Mouse (Mus musculus): ENCODE results near the gene Tmem94. TPM values are rescaled to one million over a fixed set of nuclear protein-coding genes. Genes with fewer than 3 reads are reported as not detected.

Tmem94 gene
- polyA plus RNA-seq, 1 experiment from 2014 or later, result 42.4 TPM

GRCm38 (mm10) chr11:115827624-115828023, 62.4 kb downstream of the Tmem94 start:
- Histone ChIP-seq H3K4me3 (no peak overlapping the region), H3K4me2 (replicated peaks) (no peak overlapping the region), H3K9ac (replicated peaks) (no peak overlapping the region), H3K4me1 (peaks cover 23% of the 10 kb centered on the region), H3K9me3 (no peaks in the 10 kb centered on the region), H3K27me3 (peaks cover 99% of the 10 kb centered on the region), H3K27ac (replicated peaks) (no peak overlapping the region), H3K36me3 (peaks cover 2% of the 10 kb centered on the region; the same call in 1 of the 2 replicates)
- ATAC-seq (ENCODE audit: low FRiP score, low read depth), result no peak
- WGBS, result 84% methylated on average over 6 of the region's 6 CpGs

GRCm38 (mm10) chr11:115829036-115829435, 63.8 kb downstream of the Tmem94 start:
- no peak overlapping the region for H3K4me2 ChIP-seq (replicated peaks)
- no peak overlapping the region for H3K9ac ChIP-seq (replicated peaks)
- H3K27me3 ChIP-seq, result peaks cover 89% of the 10 kb centered on the region
- H3K36me3 ChIP-seq, result no peaks in the 10 kb centered on the region
- no peaks in the 10 kb centered on the region for H3K9me3 ChIP-seq
- no peak overlapping the region for H3K4me3 ChIP-seq
- 66% methylated on average over 4 of the region's 4 CpGs for WGBS
- ATAC-seq (ENCODE audit: low FRiP score, low read depth), result no peak
- no peak overlapping the region for H3K27ac ChIP-seq (replicated peaks)
- H3K4me1 ChIP-seq, result peaks cover 20% of the 10 kb centered on the region

- Histone ChIP-seq H3K4me1 (peaks cover 12% of the 10 kb centered on the region; the same call in 1 of the 2 replicates), H3K27me3 (peaks cover 85% of the 10 kb centered on the region), H3K9ac (replicated peaks) (no peak overlapping the region), H3K4me2 (replicated peaks) (no peak overlapping the region), H3K36me3 (no peaks in the 10 kb centered on the region), H3K27ac (replicated peaks) (no peak overlapping the region), H3K4me3 (no peak overlapping the region), H3K9me3 (no peaks in the 10 kb centered on the region)
- no peak for ATAC-seq (ENCODE audit: low FRiP score, low read depth)
- WGBS, result 22% methylated on average over 25 of the region's 25 CpGs
These were observed 65.5 kb downstream of the Tmem94 start for GRCm38 (mm10) chr11:115830550-115831325.

- peaks cover 12% of the 10 kb centered on the region; the same call in 1 of the 2 replicates for H3K4me1 ChIP-seq
- no peak overlapping the region for H3K4me2 ChIP-seq (replicated peaks)
- H3K4me3 ChIP-seq, result no peak overlapping the region
- H3K9me3 ChIP-seq, result no peaks in the 10 kb centered on the region
- no peak for ATAC-seq (ENCODE audit: low FRiP score, low read depth)
- WGBS, result 48% methylated on average over 3 of the region's 3 CpGs
- no peak overlapping the region for H3K9ac ChIP-seq (replicated peaks)
- no peaks in the 10 kb centered on the region for H3K36me3 ChIP-seq
- peaks cover 82% of the 10 kb centered on the region for H3K27me3 ChIP-seq
- H3K27ac ChIP-seq (replicated peaks), result no peak overlapping the region
These were observed 66.3 kb downstream of the Tmem94 start for GRCm38 (mm10) chr11:115831518-115831917.

- Histone ChIP-seq H3K36me3 (no peaks in the 10 kb centered on the region), H3K4me3 (no peak overlapping the region), H3K27me3 (peaks cover 77% of the 10 kb centered on the region), H3K27ac (replicated peaks) (no peak overlapping the region), H3K4me2 (replicated peaks) (no peak overlapping the region), H3K9me3 (no peaks in the 10 kb centered on the region), H3K9ac (replicated peaks) (no peak overlapping the region), H3K4me1 (peaks cover 17% of the 10 kb centered on the region; the same call in 1 of the 2 replicates)
- 63% methylated on average over 6 of the region's 6 CpGs for WGBS
- ATAC-seq (ENCODE audit: low FRiP score, low read depth), result no peak
These were observed 66.8 kb downstream of the Tmem94 start for GRCm38 (mm10) chr11:115832064-115832463.

GRCm38 (mm10) chr11:115832523-115832922, 67.3 kb downstream of the Tmem94 start:
- ATAC-seq (ENCODE audit: low FRiP score, low read depth), result no peak
- Histone ChIP-seq H3K27ac (replicated peaks) (no peak overlapping the region), H3K27me3 (peaks cover 72% of the 10 kb centered on the region), H3K4me1 (peaks cover 17% of the 10 kb centered on the region; the same call in 1 of the 2 replicates), H3K4me3 (no peak overlapping the region), H3K9me3 (no peaks in the 10 kb centered on the region), H3K4me2 (replicated peaks) (no peak overlapping the region), H3K36me3 (no peaks in the 10 kb centered on the region), H3K9ac (replicated peaks) (no peak overlapping the region)
- 15% methylated on average over 8 of the region's 8 CpGs for WGBS

- Histone ChIP-seq H3K4me2 (replicated peaks) (no peak overlapping the region), H3K36me3 (no peaks in the 10 kb centered on the region), H3K9me3 (no peaks in the 10 kb centered on the region), H3K27me3 (peaks cover 71% of the 10 kb centered on the region), H3K27ac (replicated peaks) (no peak overlapping the region), H3K4me1 (peaks cover 17% of the 10 kb centered on the region; the same call in 1 of the 2 replicates), H3K9ac (replicated peaks) (no peak overlapping the region), H3K4me3 (no peak overlapping the region)
- 22% methylated on average over 8 of the region's 8 CpGs for WGBS
- ATAC-seq (ENCODE audit: low FRiP score, low read depth), result no peak
These were observed 67.8 kb downstream of the Tmem94 start for GRCm38 (mm10) chr11:115833021-115833513.

- no peak overlapping the region for H3K9ac ChIP-seq (replicated peaks)
- no peak overlapping the region for H3K27ac ChIP-seq (replicated peaks)
- H3K4me2 ChIP-seq (replicated peaks), result no peak overlapping the region
- no peak overlapping the region for H3K4me3 ChIP-seq
- no peaks in the 10 kb centered on the region for H3K36me3 ChIP-seq
- no peaks in the 10 kb centered on the region for H3K9me3 ChIP-seq
- no peak for ATAC-seq (ENCODE audit: low FRiP score, low read depth)
- WGBS, result 76% methylated on average over 6 of the region's 6 CpGs
- peaks cover 17% of the 10 kb centered on the region; the same call in 1 of the 2 replicates for H3K4me1 ChIP-seq
- peaks cover 61% of the 10 kb centered on the region for H3K27me3 ChIP-seq
These were observed 68.8 kb downstream of the Tmem94 start for GRCm38 (mm10) chr11:115834033-115834432.

- Histone ChIP-seq H3K36me3 (no peaks in the 10 kb centered on the region), H3K4me2 (replicated peaks) (no peak overlapping the region), H3K4me1 (peaks cover 16% of the 10 kb centered on the region; the same call in 1 of the 2 replicates), H3K4me3 (no peak overlapping the region), H3K27ac (replicated peaks) (no peak overlapping the region), H3K9ac (replicated peaks) (no peak overlapping the region), H3K27me3 (peaks cover 33% of the 10 kb centered on the region), H3K9me3 (no peaks in the 10 kb centered on the region)
- 36% methylated on average over 11 of the region's 11 CpGs for WGBS
- ATAC-seq (ENCODE audit: low FRiP score, low read depth), result no peak
These were observed 71.6 kb downstream of the Tmem94 start for GRCm38 (mm10) chr11:115836656-115837395.

- H3K27me3 ChIP-seq, result peaks cover 24% of the 10 kb centered on the region
- H3K4me1 ChIP-seq, result peaks cover 12% of the 10 kb centered on the region; the same call in 1 of the 2 replicates
- H3K36me3 ChIP-seq, result no peaks in the 10 kb centered on the region
- H3K9ac ChIP-seq (replicated peaks), result no peak overlapping the region
- 92% methylated on average over 22 of the region's 22 CpGs for WGBS
- no peaks in the 10 kb centered on the region for H3K9me3 ChIP-seq
- no peak overlapping the region for H3K4me3 ChIP-seq
- no peak overlapping the region for H3K27ac ChIP-seq (replicated peaks)
- no peak overlapping the region for H3K4me2 ChIP-seq (replicated peaks)
- ATAC-seq (ENCODE audit: low FRiP score, low read depth), result no peak
These were observed 72.5 kb downstream of the Tmem94 start for GRCm38 (mm10) chr11:115837606-115838345.

- no peaks in the 10 kb centered on the region for H3K36me3 ChIP-seq
- H3K4me3 ChIP-seq, result no peak overlapping the region
- peaks cover 22% of the 10 kb centered on the region; the same call in 1 of the 2 replicates for H3K27me3 ChIP-seq
- H3K9ac ChIP-seq (replicated peaks), result no peak overlapping the region
- no peaks in the 10 kb centered on the region for H3K9me3 ChIP-seq
- no peak overlapping the region for H3K4me2 ChIP-seq (replicated peaks)
- H3K4me1 ChIP-seq, result peaks cover 8% of the 10 kb centered on the region; the same call in 1 of the 2 replicates
- ATAC-seq (ENCODE audit: low FRiP score, low read depth), result no peak
- no peak overlapping the region for H3K27ac ChIP-seq (replicated peaks)
- 42% methylated on average over 4 of the region's 4 CpGs for WGBS
These were observed 73.7 kb downstream of the Tmem94 start for GRCm38 (mm10) chr11:115838895-115839311.

Measured in midbrain, embryonic 12.5 days (tissue).